Mouse (Mus musculus) lung, embryonic 16.5 days (tissue): ENCODE measurements around the gene Calr. TPM values are rescaled to one million over a fixed set of nuclear protein-coding genes. Genes with fewer than 3 reads are reported as not detected.
A peak's percentile ranks its signal among the peaks of the same experiment; 100 is the strongest.

Experiments used
- microRNA-seq: library from miRNA; unstranded; fragments of <30 nt; microRNA quantifications from one replicate; pipeline ENCODE4, GENCODE M21; 2016
- polyA plus RNA-seq: library from polyadenylated mRNA; unstranded; fragments of >200 nt; fragmentation: Nextera tagmentation; extraction: Ambion mirVana; gene quantifications from 2 replicates; pipeline ENCODE4 v1.2.1, GENCODE M21; 2015

The Calr gene
- polyA plus RNA-seq, 1 experiment from 2014 or later, result 996 TPM

Small RNA genes within 50 kb of the gene (microRNA-seq; reads per million reads assigned to microRNA genes)
- gene Mir7069, result 2.8 reads per million, percentile 7 among the genes with 10 or more reads in this experiment

Other genes with a start within 250 kb of the Calr start
- gene Ier2, start 184.1 kb downstream of the Calr start, polyA plus RNA-seq, result 83.2 and 87.4 TPM in 2 replicates
- gene Trmt1, start 160.6 kb downstream of the Calr start, polyA plus RNA-seq, result 54.7 and 58.8 TPM in 2 replicates
- 16.9 and 19.5 TPM in 2 replicates for gene Nacc1, start 159.1 kb downstream of the Calr start, polyA plus RNA-seq
- 11.4 and 12.5 TPM in 2 replicates for gene Lyl1, start 145.5 kb downstream of the Calr start, polyA plus RNA-seq
- gene G430095P16Rik, start 123.9 kb downstream of the Calr start, polyA plus RNA-seq, result 3.1 and 3.7 TPM in 2 replicates
- gene Nfix, start 46.6 kb downstream of the Calr start, polyA plus RNA-seq, result 43.9 and 44.6 TPM in 2 replicates
- gene Dand5, start 24.1 kb downstream of the Calr start, polyA plus RNA-seq, result 6.3 and 6.5 TPM in 2 replicates
- 38.6 and 43.0 TPM in 2 replicates for gene Gadd45gip1, start 15.4 kb downstream of the Calr start, polyA plus RNA-seq
- gene Rad23a, start 6.3 kb downstream of the Calr start, polyA plus RNA-seq, result 110 and 120 TPM in 2 replicates
- gene Farsa, start 10.1 kb upstream of the Calr start, polyA plus RNA-seq, result 90.1 and 93.3 TPM in 2 replicates
- gene Syce2, start 25.2 kb upstream of the Calr start, polyA plus RNA-seq, result 58.7 and 59.6 TPM in 2 replicates
- 36.7 and 37.3 TPM in 2 replicates for gene Gcdh, start 47.0 kb upstream of the Calr start, polyA plus RNA-seq
- gene Klf1, start 55.0 kb upstream of the Calr start, polyA plus RNA-seq, result 1.5 and 4.9 TPM in 2 replicates
- 19.9 and 21.1 TPM in 2 replicates for gene Dnase2a, start 61.6 kb upstream of the Calr start, polyA plus RNA-seq
- 0.64 and 0.72 TPM in 2 replicates for gene Mast1, start 90.4 kb upstream of the Calr start, polyA plus RNA-seq
- gene Rtbdn, start 100.1 kb upstream of the Calr start, polyA plus RNA-seq, result 0.23 and 0.29 TPM in 2 replicates
- not detected in 2 replicates for gene Gm49661, start 122.5 kb upstream of the Calr start, polyA plus RNA-seq
- gene Prdx2, start 122.7 kb upstream of the Calr start, polyA plus RNA-seq, result 644 and 691 TPM in 2 replicates
- 114 and 119 TPM in 2 replicates for gene Rnaseh2a, start 122.8 kb upstream of the Calr start, polyA plus RNA-seq
- 13.7 and 15.5 TPM in 2 replicates for gene Junb, start 131.8 kb upstream of the Calr start, polyA plus RNA-seq
- gene Hook2, start 143.7 kb upstream of the Calr start, polyA plus RNA-seq, result 24.2 and 27.2 TPM in 2 replicates
- gene Best2, start 167.6 kb upstream of the Calr start, polyA plus RNA-seq, result not detected in 2 replicates
- gene Asna1, start 178.3 kb upstream of the Calr start, polyA plus RNA-seq, result 121 and 122 TPM in 2 replicates
- gene Trir, start 179.9 kb upstream of the Calr start, polyA plus RNA-seq, result 92.1 and 101 TPM in 2 replicates
- gene Tnpo2, start 190.0 kb upstream of the Calr start, polyA plus RNA-seq, result 27.7 and 29.5 TPM in 2 replicates
- gene Fbxw9, start 213.1 kb upstream of the Calr start, polyA plus RNA-seq, result 28.2 and 29.9 TPM in 2 replicates
- not detected in 2 replicates for gene Gm5741, start 221.0 kb upstream of the Calr start, polyA plus RNA-seq
- 51.9 and 53.9 TPM in 2 replicates for gene Dhps, start 224.8 kb upstream of the Calr start, polyA plus RNA-seq
- gene Wdr83os, start 233.8 kb upstream of the Calr start, polyA plus RNA-seq, result 134 and 137 TPM in 2 replicates
- 45.4 and 45.8 TPM in 2 replicates for gene Wdr83, start 234.4 kb upstream of the Calr start, polyA plus RNA-seq
- 44.6 and 48.7 TPM in 2 replicates for gene Man2b1, start 236.3 kb upstream of the Calr start, polyA plus RNA-seq